ENCODE assay signal across 7 mouse cellular contexts in the genomic region with DNA sequence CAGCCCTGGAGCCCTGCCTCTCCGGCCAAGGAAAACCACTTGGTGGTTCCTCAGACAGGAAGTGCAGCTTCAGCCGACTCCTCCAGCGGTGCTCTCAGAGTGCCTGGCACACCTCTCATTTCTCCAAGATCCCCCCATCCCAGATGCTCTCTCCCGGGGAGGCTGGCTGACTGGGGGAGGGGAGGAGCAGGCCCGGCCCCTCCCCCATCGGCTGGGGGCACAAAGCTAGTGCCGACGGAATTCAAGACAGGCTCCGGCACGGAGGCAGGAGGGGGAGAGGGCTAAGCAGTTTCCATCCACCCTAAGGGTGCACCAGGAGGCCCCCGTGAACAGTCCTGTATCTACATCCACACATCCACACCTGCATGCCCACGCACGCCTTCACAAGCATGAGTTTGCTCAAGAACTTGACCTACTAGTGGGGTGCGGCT. TPM values are rescaled to one million over a fixed set of nuclear protein-coding genes. Genes with fewer than 3 reads are reported as not detected.
DNase-seq lines count a peak whose midpoint lies in the region; ATAC-seq and TF ChIP-seq lines count a peak whose summit lies in the region.

No protein-coding gene starts in this region.

- in situ Hi-C loops in ES-E14 (cut with MboI; ENCODE audit: low sequenced_read_pairs in 2 of 2, unreplicated experiment in 2 of 2), result no loop called here

- peaks cover 28% of the 10 kb centered on the region for H3K27me3 ChIP-seq in hindbrain, embryonic 11.5 days (ENCODE audit: control insufficient read depth, insufficient read depth, low read length)
- H3K27me3 ChIP-seq in midbrain, embryonic 11.5 days (ENCODE audit: control insufficient read depth, insufficient read depth, low read length), result 0 out of 2 replicates have a peak, but pooled peaks cover 2% of the 10 kb centered on the region

- WGBS in hindbrain, embryonic 11.5 days, result 2% methylated on average over 14 of the region's 14 CpGs
- WGBS in midbrain, embryonic 11.5 days, result under 1% methylated on average over 14 of the region's 14 CpGs

- peaks cover 10 to 47% of the 10 kb centered on the region in 2 experiments for H3K4me1 ChIP-seq in ES-E14 (ENCODE audit: control insufficient read depth in 2 of 2, insufficient read depth in 2 of 2, low read length in 2 of 2, poor library complexity in 1 of 2)
- peaks cover 25% of the 10 kb centered on the region for H3K4me1 ChIP-seq in hindbrain, embryonic 11.5 days (replicated peaks; ENCODE audit: control insufficient read depth, insufficient read depth, low read length)
- peaks cover 38% of the 10 kb centered on the region for H3K4me1 ChIP-seq in midbrain, embryonic 11.5 days (ENCODE audit: control insufficient read depth, insufficient read depth, low read length)

- H3K4me3 ChIP-seq in ES-E14 (ENCODE audit: insufficient read depth in 1 of 2, low read depth in 1 of 2, low read length in 2 of 2, poor library complexity in 1 of 2, severe bottlenecking in 1 of 2), result peak overlapping the region; percentile 9 to 43; a peak in 2 of 4 replicates
- H3K4me3 ChIP-seq in hindbrain, embryonic 11.5 days (ENCODE audit: low read depth, low read length), result peak overlapping the region; percentile 77
- peak overlapping the region; percentile 79 for H3K4me3 ChIP-seq in midbrain, embryonic 11.5 days (ENCODE audit: low read depth, low read length)

- ATAC-seq in common myeloid progenitor, adult 5-6 weeks (replicated peaks; ENCODE audit: low read depth, poor library complexity, severe bottlenecking), result peak; percentile 27; the same call in 1 of the 2 replicates
- no peak for ATAC-seq in hindbrain, embryonic 11.5 days (ENCODE audit: low FRiP score)
- ATAC-seq in midbrain, embryonic 11.5 days (ENCODE audit: low FRiP score), result 0 out of 2 replicates have a peak, but pooled peaks have one; percentile 5

- no peaks in the 10 kb centered on the region for H3K9me3 ChIP-seq in ES-E14 (ENCODE audit: control insufficient read depth, insufficient read depth, low read depth, low read length)
- H3K9me3 ChIP-seq in hindbrain, embryonic 11.5 days (ENCODE audit: control insufficient read depth, low read length), result no peaks in the 10 kb centered on the region
- H3K9me3 ChIP-seq in midbrain, embryonic 11.5 days (ENCODE audit: control insufficient read depth, low read length), result no peaks in the 10 kb centered on the region

- H3K27ac ChIP-seq in ES-E14 (ENCODE audit: insufficient read depth, low read depth, low read length, poor library complexity, severe bottlenecking), result no peak overlapping the region
- peak overlapping the region; percentile 80 for H3K27ac ChIP-seq in hindbrain, embryonic 11.5 days (ENCODE audit: low read depth, low read length)
- peak overlapping the region; percentile 69 for H3K27ac ChIP-seq in midbrain, embryonic 11.5 days (ENCODE audit: low read depth, low read length)

- peak overlapping the region; percentile 97 for H3K4me2 ChIP-seq in hindbrain, embryonic 11.5 days (replicated peaks; ENCODE audit: low read depth, low read length)
- peak overlapping the region; percentile 98 for H3K4me2 ChIP-seq in midbrain, embryonic 11.5 days

- peak overlapping the region; percentile 28; the same call in 1 of the 2 replicates for H3K9ac ChIP-seq in ES-E14 (ENCODE audit: insufficient read depth, low read depth, low read length, poor library complexity, severe bottlenecking)
- peak overlapping the region; percentile 88 for H3K9ac ChIP-seq in hindbrain, embryonic 11.5 days (ENCODE audit: low read depth, low read length)
- H3K9ac ChIP-seq in midbrain, embryonic 11.5 days (ENCODE audit: low read length), result peak overlapping the region; percentile 84

- H3K36me3 ChIP-seq in ES-E14 (ENCODE audit: control insufficient read depth, insufficient read depth, low read length, poor library complexity, severe bottlenecking), result no peaks in the 10 kb centered on the region; the same call in 1 of the 2 replicates
- no peaks in the 10 kb centered on the region; the same call in 1 of the 2 replicates for H3K36me3 ChIP-seq in hindbrain, embryonic 11.5 days (ENCODE audit: control insufficient read depth, insufficient read depth, low read length)
- H3K36me3 ChIP-seq in midbrain, embryonic 11.5 days (ENCODE audit: control insufficient read depth, insufficient read depth, low read length), result no peaks in the 10 kb centered on the region

- DNase-seq in ES-E14 (ENCODE audit: low read depth, low spot score), result no peak
- peak; percentile 62 for DNase-seq in hindbrain, embryonic 11.5 days (ENCODE audit: low spot score)
- peak; percentile 93 for DNase-seq in midbrain, embryonic 11.5 days (ENCODE audit: low spot score, missing footprints)
- DNase-seq in spleen, adult 18-20 months, result no peak
- DNase-seq in adrenal gland, adult 18-20 months (ENCODE audit: low spot score in 2 of 2), result no peak
- DNase-seq in gastrocnemius, postnatal 10 days, result no peak

TF ChIP-seq in ES-E14, 5 proteins besides CTCF, POLR2A, EP300 and RAD21:
- TF ChIP-seq CHD2 (IDR thresholded peaks at IDR 0.05; ENCODE audit: low read depth, low read length) (no peak), MAFK (IDR thresholded peaks at IDR 0.05; ENCODE audit: insufficient read depth, low read depth, low read length) (no peak), ZC3H11A (IDR thresholded peaks at IDR 0.05; ENCODE audit: borderline replicate concordance, low read depth, low read length) (no peak), ZNF384 (IDR thresholded peaks at IDR 0.05; ENCODE audit: low read depth, low read length) (no peak), HCFC1 (IDR thresholded peaks at IDR 0.05; ENCODE audit: borderline replicate concordance, insufficient read depth, low read length) (no peak)

RNA-seq across cellular contexts. Expression of a gene that starts 3.5 kb away (rescaled TPM):
- 11.5 and 11.6 TPM in 2 replicates for total RNA-seq in ES-E14 (2012; rRNA removed)
- total RNA-seq in common myeloid progenitor, adult 5-6 weeks (2017), result 0.23 TPM in 1 of 2 replicates, not detected in the other
- polyA plus RNA-seq in hindbrain, embryonic 11.5 days (2014; fragmentation: Nextera tagmentation; extraction: Ambion mirVana), result 10.7 and 12.0 TPM in 2 replicates
- 9.6 and 11.9 TPM in 2 replicates for polyA plus RNA-seq in midbrain, embryonic 11.5 days (2014; fragmentation: Nextera tagmentation; extraction: Ambion mirVana)
- 10 to 100 TPM; 30.2 to 34.1 TPM for total RNA-seq in adrenal gland, adult 18-20 months (2021)
- total RNA-seq in gastrocnemius, postnatal 10 days (2021), result 10 to 100 TPM; 11.9 to 18.0 TPM

RNA-seq across cellular contexts. Expression of a gene that starts 27.3 kb away (rescaled TPM):
- total RNA-seq in ES-E14 (2012; rRNA removed), result 1.2 and 1.8 TPM in 2 replicates
- total RNA-seq in common myeloid progenitor, adult 5-6 weeks (2017), result not detected in 2 replicates
- 0.84 and 1.2 TPM in 2 replicates for polyA plus RNA-seq in hindbrain, embryonic 11.5 days (2014; fragmentation: Nextera tagmentation; extraction: Ambion mirVana)
- polyA plus RNA-seq in midbrain, embryonic 11.5 days (2014; fragmentation: Nextera tagmentation; extraction: Ambion mirVana), result 1.1 and 1.4 TPM in 2 replicates
- total RNA-seq in adrenal gland, adult 18-20 months (2021), result under 1 TPM; 0.22 to 0.56 TPM
- total RNA-seq in gastrocnemius, postnatal 10 days (2021), result not detected

RNA-seq across cellular contexts. Expression of a gene that starts 37.5 kb away (rescaled TPM):
- 2.9 and 8.9 TPM in 2 replicates for total RNA-seq in ES-E14 (2012; rRNA removed)
- not detected in 2 replicates for total RNA-seq in common myeloid progenitor, adult 5-6 weeks (2017)
- polyA plus RNA-seq in hindbrain, embryonic 11.5 days (2014; fragmentation: Nextera tagmentation; extraction: Ambion mirVana), result 8.0 and 9.8 TPM in 2 replicates
- polyA plus RNA-seq in midbrain, embryonic 11.5 days (2014; fragmentation: Nextera tagmentation; extraction: Ambion mirVana), result 11.2 and 11.7 TPM in 2 replicates
- total RNA-seq in adrenal gland, adult 18-20 months (2021), result under 1 TPM; 0.33 to 0.64 TPM
- 10 to 100 TPM; 17.6 to 20.4 TPM for total RNA-seq in gastrocnemius, postnatal 10 days (2021)

Comparison
In these comparisons a context has a peak if more than half of its experiments do, and no peak if none do; other contexts are left out.
1. DNase-seq: peak in hindbrain, embryonic 11.5 days (single experiment) and midbrain, embryonic 11.5 days (single experiment); none in ES-E14 (single experiment), spleen, adult 18-20 months (0 of 2), adrenal gland, adult 18-20 months (0 of 2) and gastrocnemius, postnatal 10 days (single experiment).
2. H3K4me3 ChIP-seq: peak in every context shown above with its lines; median percentile 79 in midbrain, embryonic 11.5 days; 77 in hindbrain, embryonic 11.5 days; 26 in ES-E14.
3. H3K9ac ChIP-seq: peak in every context shown above with its lines; median percentile 88 in hindbrain, embryonic 11.5 days; 84 in midbrain, embryonic 11.5 days; 28 in ES-E14.
4. RNA of a gene that starts 3.5 kb away (total RNA-seq): 30.2 to 34.1 TPM in adrenal gland, adult 18-20 months, 11.9 to 18.0 TPM in gastrocnemius, postnatal 10 days and 11.5 to 11.6 TPM in ES-E14; 0.23 TPM in common myeloid progenitor, adult 5-6 weeks; every median in the first group is over 10 times any median in the second.